Mouse (Mus musculus) kidney, embryonic 14.5 days (tissue): Measurements from ENCODE around the gene Foxe1. TPM values are rescaled to one million over a fixed set of nuclear protein-coding genes. Genes with fewer than 3 reads are reported as not detected.

Experiments
- ATAC-seq: fragments of 200-750 bp; cut with Nextera tagmentation; 2 replicates; pipeline ENCODE4 v1.8.0; 2017; ENCODE audit warnings: moderate number of reproducible peaks, mild to moderate bottlenecking, moderate TSS enrichment, moderate library complexity; ENCODE audit not compliant: low FRiP score, low TSS enrichment
- H3K27ac ChIP-seq: fragments of 300-500 bp; sonication (generic); 2 replicates; pipeline ENCODE4 v1.5.1; 2014; ENCODE audit warnings: low read depth, mild to moderate bottlenecking, low read length, moderate library complexity, mixed read lengths
- H3K27me3 ChIP-seq: fragments of 300-500 bp; sonication (generic); 2 replicates; pipeline ENCODE4 v1.6.1; 2014; ENCODE audit warnings: mild to moderate bottlenecking, low read length; ENCODE audit not compliant: control insufficient read depth, insufficient read depth
- H3K36me3 ChIP-seq: fragments of 300-500 bp; sonication (generic); 2 replicates; pipeline ENCODE4 v1.6.1; 2014; ENCODE audit warnings: low read length, mixed read lengths; ENCODE audit not compliant: control insufficient read depth, insufficient read depth
- H3K4me1 ChIP-seq: fragments of 300-500 bp; sonication (generic); 2 replicates; pipeline ENCODE4 v1.6.1; 2014; ENCODE audit warnings: low read length, mixed read lengths; ENCODE audit not compliant: control insufficient read depth, insufficient read depth
- H3K4me2 ChIP-seq: fragments of 300-500 bp; sonication (generic); replicated peaks from 2 replicates; pipeline ENCODE4 v1.6.1; 2014; ENCODE audit warnings: low read depth, mild to moderate bottlenecking, low read length
- H3K4me3 ChIP-seq: fragments of 300-500 bp; sonication (generic); 2 replicates; pipeline ENCODE4 v1.5.1; 2014; ENCODE audit warnings: mild to moderate bottlenecking, low read length
- H3K9ac ChIP-seq: fragments of 300-500 bp; sonication (generic); 2 replicates; pipeline ENCODE4 v1.6.1; 2014; ENCODE audit warnings: low read depth, mild to moderate bottlenecking, low read length, moderate library complexity
- H3K9me3 ChIP-seq: fragments of 300-500 bp; sonication (generic); 2 replicates; pipeline ENCODE4 v1.6.1; 2016; ENCODE audit warnings: low read length; ENCODE audit not compliant: control insufficient read depth
- WGBS: fragments of 180-500 bp; shearing (Covaris S2); extraction: QIAGEN DNeasy Blood & Tissue Kit; methylation state at CpG from one replicate; pipeline ENCODE4 v1.1.7; 2014; 5-methylcytosine and 5-hydroxymethylcytosine counted together
- polyA plus RNA-seq: library from polyadenylated mRNA; unstranded; fragments of >200 nt; fragmentation: Nextera tagmentation; extraction: Ambion mirVana; gene quantifications from 2 replicates; pipeline ENCODE4 v1.2.1, GENCODE M21; 2014

Gene Foxe1
- polyA plus RNA-seq, 1 experiment from 2014 or later, result not detected

GRCm38 (mm10) chr4:46345056-46345772, 1.8 kb downstream of the Foxe1 start:
- 3% methylated on average over 59 of the region's 67 CpGs for WGBS
- Histone ChIP-seq H3K4me2 (peak overlapping the region; percentile 40), H3K27me3 (peaks cover 98% of the 10 kb centered on the region), H3K9me3 (no peaks in the 10 kb centered on the region), H3K4me3 (peak overlapping the region; percentile 35; the same call in 1 of the 2 replicates), H3K27ac (no peak overlapping the region), H3K9ac (no peak overlapping the region), H3K4me1 (peaks cover 7% of the 10 kb centered on the region; the same call in 1 of the 2 replicates), H3K36me3 (no peaks in the 10 kb centered on the region)
- no peak for ATAC-seq

- no peak for ATAC-seq
- Histone ChIP-seq H3K27me3 (peaks cover 98% of the 10 kb centered on the region), H3K9ac (no peak overlapping the region), H3K4me1 (peaks cover 7% of the 10 kb centered on the region; the same call in 1 of the 2 replicates), H3K4me3 (no peak overlapping the region), H3K27ac (no peak overlapping the region), H3K36me3 (no peaks in the 10 kb centered on the region), H3K9me3 (no peaks in the 10 kb centered on the region), H3K4me2 (no peak overlapping the region)
- WGBS, result 10% methylated on average over 3 of the region's 3 CpGs
These were observed 2.3 kb downstream of the Foxe1 start for GRCm38 (mm10) chr4:46345773-46346100.

GRCm38 (mm10) chr4:46346221-46346620, 2.8 kb downstream of the Foxe1 start:
- Histone ChIP-seq H3K27ac (no peak overlapping the region), H3K9ac (no peak overlapping the region)

DNA sequence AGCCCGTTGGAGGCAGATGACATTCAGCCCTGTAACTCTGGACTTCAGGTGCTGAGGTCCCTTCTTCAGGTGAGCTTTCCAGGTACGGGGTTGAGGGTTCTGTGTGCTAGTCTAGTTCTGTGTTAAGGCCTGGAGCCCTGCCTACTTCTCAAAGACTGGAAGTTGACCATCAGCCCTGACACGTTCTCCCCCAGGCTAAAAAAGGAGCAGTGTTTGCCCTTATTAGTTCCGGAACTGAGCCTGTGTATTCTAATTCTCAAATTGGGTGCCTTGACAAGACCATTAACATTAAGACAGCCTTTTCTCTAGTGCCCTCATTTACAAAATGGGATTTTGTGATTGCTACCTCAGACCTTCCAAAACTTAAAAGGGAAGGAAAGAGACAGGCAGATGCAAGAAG, 3.7 kb downstream of the Foxe1 start:
- Histone ChIP-seq H3K4me3 (no peak overlapping the region), H3K9ac (no peak overlapping the region), H3K4me2 (no peak overlapping the region), H3K36me3 (no peaks in the 10 kb centered on the region), H3K27me3 (peaks cover 98% of the 10 kb centered on the region), H3K27ac (no peak overlapping the region), H3K9me3 (no peaks in the 10 kb centered on the region), H3K4me1 (peaks cover 7% of the 10 kb centered on the region; the same call in 1 of the 2 replicates)
- ATAC-seq, result no peak
- WGBS, result 2% methylated on average over 4 of the region's 4 CpGs

More at GRCm38 (mm10) chr4:46346221-46346620, 2.8 kb downstream of the Foxe1 start:
- H3K9me3 ChIP-seq, result no peaks in the 10 kb centered on the region
- peaks cover 98% of the 10 kb centered on the region for H3K27me3 ChIP-seq
- no peak overlapping the region for H3K4me2 ChIP-seq
- H3K4me3 ChIP-seq, result no peak overlapping the region
- WGBS, result 29% methylated on average over 6 of the region's 6 CpGs
- H3K4me1 ChIP-seq, result peaks cover 7% of the 10 kb centered on the region; the same call in 1 of the 2 replicates
- no peak for ATAC-seq
- H3K36me3 ChIP-seq, result no peaks in the 10 kb centered on the region

DNA sequence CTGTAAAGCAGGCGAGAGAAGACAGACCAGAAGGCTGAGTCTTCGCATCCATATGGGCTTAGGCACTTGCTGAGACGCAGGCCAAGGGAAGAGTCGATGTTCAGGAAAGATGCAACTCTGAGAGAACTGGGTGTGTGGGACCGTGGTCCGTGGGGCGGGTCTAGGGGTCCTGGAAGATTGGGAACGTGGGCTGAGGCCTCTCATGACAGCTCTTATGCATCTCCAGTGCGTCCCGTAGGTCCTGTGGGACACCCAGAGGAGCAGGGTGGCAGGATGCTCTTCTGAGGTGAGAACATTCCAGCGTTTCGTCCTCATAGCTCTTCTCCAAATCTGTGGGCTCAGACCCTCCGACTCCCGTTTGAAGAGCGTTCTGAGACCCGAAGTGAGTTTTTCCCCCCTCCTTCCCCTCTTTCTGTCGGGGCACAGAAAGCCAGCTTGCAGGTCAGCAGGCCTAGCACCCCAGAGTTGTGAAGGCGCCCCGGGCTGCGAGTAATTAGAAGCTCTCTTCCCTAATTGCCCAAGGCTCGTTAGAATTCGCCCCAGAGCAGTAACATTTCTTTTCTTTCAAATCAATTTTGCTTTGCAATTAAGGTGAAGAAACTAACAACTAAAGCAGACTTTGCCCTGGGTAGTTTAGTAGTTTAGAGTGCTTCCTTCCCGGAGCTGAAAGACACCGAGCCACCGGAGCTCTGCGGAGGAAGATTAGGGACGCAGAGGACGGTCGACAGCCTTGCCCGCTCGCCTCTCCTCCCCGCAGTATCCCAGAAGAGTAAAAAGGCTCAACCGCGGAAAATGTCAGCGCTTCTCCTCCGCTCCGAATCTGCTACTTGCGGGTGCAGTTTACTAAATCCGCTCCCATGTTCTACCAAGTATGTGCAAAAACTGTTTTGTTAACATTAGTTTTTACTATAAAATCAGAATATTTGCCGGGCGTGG, 4.4 kb downstream of the Foxe1 start:
- no peaks in the 10 kb centered on the region for H3K9me3 ChIP-seq
- H3K4me3 ChIP-seq, result no peak overlapping the region
- ATAC-seq, result no peak
- peaks cover 7% of the 10 kb centered on the region; the same call in 1 of the 2 replicates for H3K4me1 ChIP-seq
- no peak overlapping the region for H3K27ac ChIP-seq
- H3K4me2 ChIP-seq, result no peak overlapping the region
- H3K36me3 ChIP-seq, result no peaks in the 10 kb centered on the region
- H3K9ac ChIP-seq, result no peak overlapping the region
- H3K27me3 ChIP-seq, result peaks cover 92% of the 10 kb centered on the region
- 1% methylated on average over 41 of the region's 41 CpGs for WGBS

DNA sequence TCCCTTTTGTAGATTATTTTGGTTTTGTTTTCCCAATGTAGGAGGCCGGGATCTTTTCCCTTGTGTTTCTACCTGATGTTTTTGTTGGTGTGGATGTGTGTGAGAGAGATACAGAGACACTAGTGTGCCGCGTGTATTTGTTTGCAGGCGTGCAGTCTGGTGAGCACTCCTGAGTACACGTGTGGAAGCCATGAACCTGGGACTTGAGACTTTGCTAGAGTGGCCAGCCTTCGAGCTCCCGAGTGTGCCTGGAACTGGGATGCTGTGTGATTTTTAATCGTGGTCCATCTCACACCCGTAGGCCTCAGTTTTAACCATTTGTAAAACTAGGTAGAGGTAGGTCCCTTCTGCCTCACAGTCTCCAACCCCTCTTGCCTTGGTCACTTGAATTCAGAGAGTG, 5.5 kb downstream of the Foxe1 start:
- no peak overlapping the region for H3K4me2 ChIP-seq
- H3K27ac ChIP-seq, result no peak overlapping the region
- 16% methylated on average over 9 of the region's 9 CpGs for WGBS

GRCm38 (mm10) chr4:46349530-46349929, 6.1 kb downstream of the Foxe1 start:
- no peak for ATAC-seq
- Histone ChIP-seq H3K36me3 (no peaks in the 10 kb centered on the region), H3K27ac (no peak overlapping the region), H3K4me1 (peaks cover 2% of the 10 kb centered on the region; the same call in 1 of the 2 replicates), H3K9me3 (no peaks in the 10 kb centered on the region), H3K27me3 (peaks cover 75% of the 10 kb centered on the region), H3K4me2 (no peak overlapping the region), H3K4me3 (no peak overlapping the region), H3K9ac (no peak overlapping the region)
- WGBS, result 46% methylated on average over 5 of the region's 5 CpGs

More for the DNA sequence above, 5.5 kb downstream of the Foxe1 start:
- H3K4me3 ChIP-seq, result no peak overlapping the region
- H3K4me1 ChIP-seq, result peaks cover 7% of the 10 kb centered on the region; the same call in 1 of the 2 replicates
- H3K27me3 ChIP-seq, result peaks cover 81% of the 10 kb centered on the region
- ATAC-seq, result no peak
- no peaks in the 10 kb centered on the region for H3K9me3 ChIP-seq
- H3K36me3 ChIP-seq, result no peaks in the 10 kb centered on the region
- H3K9ac ChIP-seq, result no peak overlapping the region

GRCm38 (mm10) chr4:46353045-46353444, 9.6 kb downstream of the Foxe1 start:
- Histone ChIP-seq H3K9me3 (no peaks in the 10 kb centered on the region), H3K36me3 (no peaks in the 10 kb centered on the region), H3K27ac (no peak overlapping the region), H3K4me2 (no peak overlapping the region), H3K4me1 (no peaks in the 10 kb centered on the region), H3K27me3 (peaks cover 42% of the 10 kb centered on the region), H3K4me3 (no peak overlapping the region), H3K9ac (no peak overlapping the region)
- 8% methylated on average over 10 of the region's 10 CpGs for WGBS
- no peak for ATAC-seq
